Mouse (Mus musculus) G1E (cell line): ENCODE results near the gene Tmem229a. TPM values are rescaled to one million over a fixed set of nuclear protein-coding genes. Genes with fewer than 3 reads are reported as not detected.

Source experiments
- ATAC-seq: 2 replicates; pipeline ENCODE4 v1.8.0; 2016; ENCODE audit warnings: mild to moderate bottlenecking; ENCODE audit not compliant: insufficient number of reproducible peaks, poor library complexity, low FRiP score, severe bottlenecking; ENCODE audit errors: extremely low read depth
- DNase-seq: peaks from one replicate; pipeline ENCODE4 v3.0.0; 2012; ENCODE audit warnings: low spot score
- H3K27me3 ChIP-seq: 2 replicates; pipeline ENCODE4 v1.6.1; 2012; ENCODE audit warnings: mild to moderate bottlenecking, low read length, inconsistent platforms; ENCODE audit not compliant: insufficient read depth
- H3K36me3 ChIP-seq: replicated peaks from 2 replicates; pipeline ENCODE3; 2012; ENCODE audit warnings: mild to moderate bottlenecking, inconsistent platforms
- H3K4me1 ChIP-seq: 2 replicates; pipeline ENCODE4 v1.6.1; 2012; ENCODE audit warnings: low read depth, low read length, inconsistent platforms, mixed read lengths; ENCODE audit not compliant: insufficient read depth
- H3K4me3 ChIP-seq: 2 replicates; pipeline ENCODE4 v1.5.1; 2012; ENCODE audit warnings: low read depth, mild to moderate bottlenecking, inconsistent platforms, low read length, moderate library complexity, mixed read lengths
- H3K9me3 ChIP-seq: replicated peaks from 2 replicates; pipeline ENCODE4 v1.6.1; 2012; ENCODE audit warnings: inconsistent platforms
- CTCF ChIP-seq: IDR thresholded peaks from 2 replicates; pipeline ENCODE4 v1.5.1; 2012; ENCODE audit warnings: low read depth, low read length, inconsistent platforms, mixed read lengths
- GATA1 ChIP-seq: IDR thresholded peaks from 2 replicates; pipeline ENCODE4 v1.6.1; 2012; ENCODE audit warnings: borderline replicate concordance, low read length, inconsistent platforms, mixed read lengths
- GATA2 ChIP-seq: IDR thresholded peaks from 2 replicates; pipeline ENCODE4 v1.6.1; 2012; ENCODE audit warnings: low read depth, low read length, inconsistent platforms, borderline replicate concordance
- POLR2AphosphoS5 ChIP-seq: IDR thresholded peaks from 2 replicates; pipeline ENCODE4 v1.6.1; 2012; ENCODE audit warnings: low read depth, low read length, inconsistent platforms; ENCODE audit not compliant: insufficient replicate concordance
- TAL1 ChIP-seq: conservative IDR thresholded peaks from 2 replicates; pipeline ENCODE4 v1.6.1; 2012; ENCODE audit warnings: low read depth, low read length, inconsistent platforms, mixed read lengths
- polyA plus RNA-seq: library from polyadenylated mRNA; stranded (reverse); fragments of >175 nt; gene quantifications from 2 replicates; pipeline ENCODE4 v1.2.3, GENCODE M21; 2012
- total RNA-seq, 2 experiments: library from RNA; stranded (forward) in 1 of 2; stranded (reverse) in 1 of 2; fragments of 200-1000 nt in 1 of 2; fragments of >200 nt in 1 of 2; fragmentation: Nextera tagmentation in 1 of 2; gene quantifications; 2 replicates each; pipeline ENCODE4 v1.2.3; 2014 to 2017

Gene Tmem229a
- total RNA-seq (2014; fragmentation: Nextera tagmentation): not detected in 2 replicates
- under 0.01 and 0.16 TPM in 2 replicates for total RNA-seq (2017)
- not detected in 2 replicates for polyA plus RNA-seq

DNA sequence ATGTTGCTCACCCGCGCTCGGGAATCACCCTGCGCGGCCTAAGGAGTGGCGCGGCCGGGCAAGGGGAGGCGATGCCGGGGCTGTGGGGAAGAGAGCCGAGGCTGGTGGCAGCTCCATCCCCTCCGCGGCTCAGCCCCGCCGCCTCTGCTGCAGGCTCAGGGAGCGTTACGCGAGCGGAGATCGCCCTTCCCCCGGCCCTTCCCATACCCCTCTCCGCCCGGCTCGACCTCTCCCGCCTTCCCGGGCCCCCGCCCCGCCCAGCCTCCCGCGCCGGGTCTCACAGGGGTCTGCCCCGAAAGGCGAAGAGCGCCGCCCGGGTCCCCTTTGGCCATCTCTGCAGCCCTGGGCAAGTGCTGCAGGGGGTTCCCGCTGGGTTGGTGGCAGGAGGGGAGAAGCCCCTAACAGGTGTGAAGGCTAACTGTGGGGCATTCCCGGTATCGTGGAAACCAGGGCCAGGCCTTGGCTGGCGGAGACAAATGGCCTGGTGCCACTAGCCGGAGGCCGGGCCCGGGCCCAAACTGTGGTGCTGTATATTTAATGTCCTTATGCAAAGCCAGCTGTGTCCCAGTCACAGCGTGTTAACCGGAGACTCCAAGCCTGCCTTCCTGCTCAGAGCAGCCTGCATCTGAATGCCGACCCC is at the start of gene Tmem229a:
Tmem229a (minus strand) TSS at position 352 of the 640 bp plus-strand sequence.
- Histone ChIP-seq H3K36me3 (no peaks in the 10 kb centered on the region), H3K27me3 (no peaks in the 10 kb centered on the region), H3K9me3 (peaks cover 15% of the 10 kb centered on the region), H3K4me1 (no peaks in the 10 kb centered on the region), H3K4me3 (no peak within 1 kb of the TSS; the same call in 1 of the 2 replicates)
- TF ChIP-seq TAL1: no peak
- ATAC-seq: no peak
- DNase-seq: no peak

- no peak for TF ChIP-seq TAL1
- no peak for TF ChIP-seq POLR2AphosphoS5
- DNase-seq (no peak), ATAC-seq (no peak)
- H3K4me1 ChIP-seq: no peaks in the 10 kb centered on the region
- H3K36me3 ChIP-seq: no peaks in the 10 kb centered on the region
- H3K27me3 ChIP-seq: no peaks in the 10 kb centered on the region
- H3K9me3 ChIP-seq: no peaks in the 10 kb centered on the region
- H3K4me3 ChIP-seq: no peak overlapping the region
Measured at GRCm38 (mm10) chr6:24993754-24994153, 37.7 kb upstream of the Tmem229a start.

- Histone ChIP-seq H3K27me3 (no peaks in the 10 kb centered on the region), H3K36me3 (no peaks in the 10 kb centered on the region), H3K9me3 (no peaks in the 10 kb centered on the region), H3K4me1 (no peaks in the 10 kb centered on the region), H3K4me3 (no peak overlapping the region)
- no peak for DNase-seq
- TF ChIP-seq CTCF (no peak), GATA1 (no peak)
- ATAC-seq: no peak
Measured at GRCm38 (mm10) chr6:24989836-24990235, 33.7 kb upstream of the Tmem229a start.

- Histone ChIP-seq H3K4me1 (no peaks in the 10 kb centered on the region), H3K9me3 (no peaks in the 10 kb centered on the region), H3K36me3 (no peaks in the 10 kb centered on the region)
Measured at GRCm38 (mm10) chr6:24976176-24976575, 20.1 kb upstream of the Tmem229a start.

DNA sequence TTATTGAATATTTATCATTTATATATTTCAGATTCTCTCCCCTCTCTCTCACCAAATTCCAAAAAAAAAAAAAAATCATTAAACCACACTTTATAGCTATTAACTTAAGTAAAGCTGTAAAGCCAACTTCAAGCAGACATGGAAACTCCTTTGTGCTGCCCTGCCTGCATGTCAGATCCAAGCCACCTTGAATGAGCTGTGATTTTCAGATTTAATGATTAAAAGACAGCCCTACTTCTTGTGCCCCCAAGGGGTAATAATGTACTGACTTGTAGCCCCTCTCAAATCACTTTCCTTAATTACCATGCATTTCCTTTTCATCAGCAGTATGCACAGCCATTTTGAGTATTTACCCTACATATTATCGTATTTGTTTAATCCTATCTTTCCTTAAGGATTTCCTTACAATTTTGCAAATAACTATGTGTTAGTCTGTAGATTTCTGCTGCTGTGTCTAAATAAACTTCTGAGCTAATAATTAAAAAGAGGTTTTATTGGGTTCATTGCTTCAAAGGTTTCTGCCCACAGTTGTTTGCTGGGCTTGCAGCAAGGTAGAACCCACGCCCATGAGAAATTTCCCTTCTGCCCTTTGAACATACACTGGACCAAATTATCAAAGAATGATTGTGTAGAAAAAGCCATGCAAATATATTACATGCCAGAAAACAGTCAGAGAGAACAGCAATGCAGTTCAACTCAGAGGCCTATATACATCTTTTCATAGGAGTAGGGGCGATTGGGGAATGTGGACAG is 12.6 kb upstream of the Tmem229a start:
- Histone ChIP-seq H3K4me3 (no peak overlapping the region), H3K9me3 (no peaks in the 10 kb centered on the region), H3K4me1 (no peaks in the 10 kb centered on the region), H3K27me3 (no peaks in the 10 kb centered on the region), H3K36me3 (no peaks in the 10 kb centered on the region)
- TF ChIP-seq GATA1: no peak
- no peak for TF ChIP-seq CTCF
- no peak for TF ChIP-seq POLR2AphosphoS5
- no peak for TF ChIP-seq GATA2
- no peak for TF ChIP-seq TAL1
- no peak for DNase-seq
- no peak for ATAC-seq

More at GRCm38 (mm10) chr6:24976176-24976575, 20.1 kb upstream of the Tmem229a start:
- TF ChIP-seq GATA2: no peak
- TF ChIP-seq CTCF: no peak
- no peak for TF ChIP-seq GATA1
- no peak for TF ChIP-seq TAL1
- no peak for TF ChIP-seq POLR2AphosphoS5
- ATAC-seq: no peak
- DNase-seq: no peak
- no peak overlapping the region for H3K4me3 ChIP-seq
- H3K27me3 ChIP-seq: no peaks in the 10 kb centered on the region

DNA sequence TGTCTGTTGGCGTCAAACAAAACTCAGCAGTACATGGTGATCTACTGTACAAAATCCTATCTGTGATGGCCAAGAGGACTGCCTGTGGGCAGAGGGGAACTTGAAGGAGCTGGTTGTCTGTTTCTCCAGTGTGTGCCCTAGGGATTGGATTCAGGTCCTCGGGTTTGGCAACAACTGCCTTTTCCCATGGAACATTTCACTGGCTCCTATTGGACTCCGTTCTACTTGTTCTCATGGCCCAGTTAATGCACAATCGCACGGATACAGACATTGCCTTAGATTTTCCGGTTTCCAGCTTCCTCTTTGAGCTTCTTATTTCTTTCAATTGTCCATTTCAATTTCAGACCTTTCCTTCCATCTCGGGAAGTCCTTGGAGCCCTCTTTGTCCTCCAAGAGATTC is 11.6 kb upstream of the Tmem229a start:
- ATAC-seq (no peak), DNase-seq (no peak)
- no peaks in the 10 kb centered on the region for H3K4me1 ChIP-seq
- TF ChIP-seq POLR2AphosphoS5: no peak
- no peak for TF ChIP-seq CTCF
- TF ChIP-seq TAL1: no peak
- no peak for TF ChIP-seq GATA1
- TF ChIP-seq GATA2: no peak
- no peaks in the 10 kb centered on the region for H3K27me3 ChIP-seq
- H3K36me3 ChIP-seq: no peaks in the 10 kb centered on the region
- H3K9me3 ChIP-seq: no peaks in the 10 kb centered on the region
- H3K4me3 ChIP-seq: no peak overlapping the region
